Mouse (Mus musculus) liver, embryonic 14.5 days (tissue): ENCODE results near the gene Pomc. TPM values are rescaled to one million over a fixed set of nuclear protein-coding genes. Genes with fewer than 3 reads are reported as not detected.

Experiments
- ATAC-seq: fragments of 200-750 bp; cut with Nextera tagmentation; 2 replicates; pipeline ENCODE4 v1.8.0; 2017; ENCODE audit warnings: moderate number of reproducible peaks, mild to moderate bottlenecking, moderate library complexity; ENCODE audit not compliant: insufficient read depth
- DNase-seq, 3 experiments: peaks; one replicate each; pipeline ENCODE4 v3.0.0-alpha.2; 2012 to 2013; ENCODE audit warnings: low read depth in 3 of 3, low spot score in 3 of 3
- H3K27ac ChIP-seq: fragments of 300-500 bp; sonication (generic); 2 replicates; pipeline ENCODE4 v1.5.1; 2014; ENCODE audit warnings: moderate library complexity, mild to moderate bottlenecking, control low read depth, inconsistent platforms
- H3K27me3 ChIP-seq: fragments of 300-500 bp; sonication (generic); 2 replicates; pipeline ENCODE4 v1.6.1; 2014; ENCODE audit warnings: mild to moderate bottlenecking, low read length, moderate library complexity; ENCODE audit not compliant: control insufficient read depth, insufficient read depth
- H3K36me3 ChIP-seq: fragments of 300-500 bp; sonication (generic); replicated peaks from 2 replicates; pipeline ENCODE4 v1.6.1; 2014; ENCODE audit warnings: low read depth; ENCODE audit not compliant: control insufficient read depth, insufficient read depth
- H3K4me1 ChIP-seq, 2 experiments: fragments of 200-500 bp in 1 of 2; fragments of 300-500 bp in 1 of 2; sonication (generic) in 1 of 2; replicated peaks; 2 replicates each; pipeline ENCODE4 v1.6.1; 2012 to 2014; ENCODE audit warnings: antibody characterized with exemption in 1 of 2, inconsistent platforms in 1 of 2, low read length in 1 of 2; ENCODE audit not compliant: control insufficient read depth in 2 of 2, insufficient read depth in 2 of 2
- H3K4me2 ChIP-seq: fragments of 300-500 bp; sonication (generic); 2 replicates; pipeline ENCODE4 v1.6.1; 2014; ENCODE audit warnings: low read depth, mild to moderate bottlenecking, control low read depth, moderate library complexity
- H3K4me3 ChIP-seq, 2 experiments: fragments of 200-500 bp in 1 of 2; fragments of 300-500 bp in 1 of 2; sonication (generic) in 1 of 2; 2 replicates each; pipeline ENCODE4 v1.5.1; 2012 to 2014; ENCODE audit warnings: low read depth in 2 of 2, low read length in 2 of 2, mild to moderate bottlenecking in 2 of 2, control low read depth in 1 of 2, inconsistent platforms in 1 of 2, moderate library complexity in 1 of 2; ENCODE audit not compliant: insufficient read depth in 1 of 2
- H3K9ac ChIP-seq: fragments of 300-500 bp; sonication (generic); replicated peaks from 2 replicates; pipeline ENCODE4 v1.6.1; 2014; ENCODE audit warnings: mild to moderate bottlenecking, control low read depth, moderate library complexity
- H3K9me3 ChIP-seq: fragments of 300-500 bp; sonication (generic); 2 replicates; pipeline ENCODE4 v1.6.1; 2016; ENCODE audit warnings: low read length, mixed read lengths; ENCODE audit not compliant: control insufficient read depth
- CTCF ChIP-seq: IDR thresholded peaks from 2 replicates; pipeline ENCODE4 v1.5.1; 2016; ENCODE audit warnings: antibody characterized with exemption, low read depth, control low read depth
- EP300 ChIP-seq: IDR thresholded peaks from 2 replicates; pipeline ENCODE4 v1.6.1; 2016; ENCODE audit warnings: antibody characterized with exemption, low read depth
- WGBS: fragments of 180-500 bp; shearing (Covaris S2); extraction: QIAGEN DNeasy Blood & Tissue Kit; methylation state at CpG from one replicate; pipeline ENCODE4 v1.1.7; 2014; ENCODE audit not compliant: insufficient replicate concordance; 5-methylcytosine and 5-hydroxymethylcytosine counted together
- polyA plus RNA-seq, 2 experiments: library from polyadenylated mRNA; depleted of rRNA in 1 of 2; stranded (reverse) in 1 of 2; unstranded in 1 of 2; fragments of >200 nt; fragmentation: Nextera tagmentation in 1 of 2; extraction: Ambion mirVana in 1 of 2; gene quantifications; 2 replicates each; pipeline versions ENCODE4 v1.2.1 to v1.2.3; 2012 to 2014

Gene Pomc
- polyA plus RNA-seq, 2 experiments = 0.28 to 0.50 TPM

DNA sequence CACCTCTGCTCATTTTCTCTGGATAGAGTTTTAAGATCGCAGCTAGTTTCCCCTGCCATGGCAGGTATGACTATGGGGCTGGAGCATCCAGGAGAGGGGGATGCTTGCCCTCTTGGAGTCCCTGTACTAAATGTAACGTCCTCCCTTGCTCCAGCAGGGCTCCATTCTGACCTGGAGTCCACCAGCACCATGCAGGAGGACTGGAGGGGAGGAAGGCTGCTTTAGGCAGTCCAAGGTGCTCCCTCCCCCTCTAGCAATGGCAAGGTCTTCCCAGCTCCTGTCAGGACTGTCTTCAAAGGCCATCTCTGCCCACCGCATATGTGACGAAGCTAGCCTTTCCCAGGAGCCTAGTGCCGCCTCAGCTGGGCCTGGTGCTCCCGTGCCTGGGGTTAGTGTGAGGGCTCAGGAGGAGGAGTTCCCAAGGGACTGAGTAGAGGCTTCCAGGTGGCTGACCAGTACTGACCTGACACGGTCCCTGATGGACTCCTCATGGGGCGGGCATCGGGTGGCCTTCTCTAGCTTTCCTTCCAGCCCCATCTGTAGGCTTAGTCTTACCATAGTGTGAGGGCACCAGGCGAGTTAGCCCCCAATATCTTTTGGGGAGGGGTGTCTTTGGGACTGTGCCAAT is 44.2 kb upstream of the Pomc start:
- no peaks in the 10 kb centered on the region for H3K9me3 ChIP-seq
- 61% methylated on average over 10 of the region's 10 CpGs for WGBS
- no peak overlapping the region for H3K9ac ChIP-seq
- H3K27ac ChIP-seq = no peak overlapping the region
- DNase-seq (no peak), ATAC-seq (no peak)
- no peak overlapping the region for H3K4me3 ChIP-seq
- no peaks in the 10 kb centered on the region for H3K4me1 ChIP-seq
- H3K27me3 ChIP-seq = no peaks in the 10 kb centered on the region
- no peak for TF ChIP-seq CTCF
- TF ChIP-seq EP300 = no peak
- H3K4me2 ChIP-seq = no peak overlapping the region
- H3K36me3 ChIP-seq = peaks cover 5% of the 10 kb centered on the region

- WGBS = 71% methylated on average over 7 of the region's 7 CpGs
- Histone ChIP-seq H3K4me3 (no peak overlapping the region), H3K36me3 (peaks cover 5% of the 10 kb centered on the region), H3K4me2 (no peak overlapping the region), H3K9me3 (no peaks in the 10 kb centered on the region), H3K27me3 (no peaks in the 10 kb centered on the region), H3K4me1 (no peaks in the 10 kb centered on the region), H3K27ac (no peak overlapping the region), H3K9ac (no peak overlapping the region)
- ATAC-seq = no peak
- DNase-seq = no peak
- TF ChIP-seq CTCF (no peak), EP300 (no peak)
Observed at GRCm38 (mm10) chr12:3911831-3912348, 42.9 kb upstream of the Pomc start.

DNA sequence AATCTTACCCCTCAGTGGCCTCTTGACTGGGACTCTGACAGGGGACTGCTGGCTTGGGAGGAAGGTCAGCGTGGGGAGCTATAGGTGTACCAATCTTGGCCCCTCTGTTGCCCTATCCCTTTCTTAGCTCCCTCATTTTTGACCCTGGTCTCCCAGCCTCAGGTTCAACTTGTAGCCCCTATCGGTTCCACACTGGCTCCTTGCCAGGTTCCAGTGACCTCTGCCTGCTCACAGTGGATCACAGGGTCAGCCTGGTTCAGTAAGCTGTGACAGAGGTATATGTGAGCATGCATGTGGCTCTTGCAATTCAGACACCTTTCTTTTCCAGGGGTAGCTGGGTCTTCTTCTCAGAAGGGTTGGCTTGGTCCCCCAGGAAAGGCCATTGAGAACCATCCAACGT is 38.9 kb upstream of the Pomc start:
- no peaks in the 10 kb centered on the region for H3K9me3 ChIP-seq
- no peaks in the 10 kb centered on the region for H3K36me3 ChIP-seq
- DNase-seq (no peak), ATAC-seq (0 out of 2 replicates have a peak, but pooled peaks have one; percentile 23)
- no peak overlapping the region for H3K9ac ChIP-seq
- H3K4me2 ChIP-seq = no peak overlapping the region
- 70% methylated on average over 3 of the region's 3 CpGs for WGBS
- H3K4me3 ChIP-seq = no peak overlapping the region
- H3K27me3 ChIP-seq = no peaks in the 10 kb centered on the region
- H3K27ac ChIP-seq = no peak overlapping the region
- no peak for TF ChIP-seq CTCF
- TF ChIP-seq EP300 = no peak
- H3K4me1 ChIP-seq = peaks cover 0 to 2% of the 10 kb centered on the region in 2 experiments; a peak in 1 of 4 replicates

- WGBS = 30% methylated on average over 14 of the region's 14 CpGs
- Histone ChIP-seq H3K9me3 (no peaks in the 10 kb centered on the region), H3K27me3 (no peaks in the 10 kb centered on the region), H3K4me1 (peaks cover 0 to 2% of the 10 kb centered on the region in 2 experiments; a peak in 1 of 4 replicates), H3K9ac (no peak overlapping the region), H3K4me3 (no peak overlapping the region), H3K36me3 (no peaks in the 10 kb centered on the region), H3K27ac (no peak overlapping the region), H3K4me2 (no peak overlapping the region)
- no peak for DNase-seq
- no peak for ATAC-seq
- no peak for TF ChIP-seq EP300
- no peak for TF ChIP-seq CTCF
Observed at GRCm38 (mm10) chr12:3917668-3918341, 36.9 kb upstream of the Pomc start.

- Histone ChIP-seq H3K4me2 (no peak overlapping the region), H3K36me3 (no peaks in the 10 kb centered on the region), H3K9me3 (no peaks in the 10 kb centered on the region), H3K27ac (no peak overlapping the region), H3K4me1 (peaks cover 0 to 2% of the 10 kb centered on the region in 2 experiments; a peak in 1 of 4 replicates), H3K4me3 (no peak overlapping the region), H3K9ac (no peak overlapping the region), H3K27me3 (no peaks in the 10 kb centered on the region)
- DNase-seq = no peak
- no peak for TF ChIP-seq CTCF
- TF ChIP-seq EP300 = no peak
- ATAC-seq = 0 out of 2 replicates have a peak, but pooled peaks have one; percentile 17
- 57% methylated on average over 3 of the region's 3 CpGs for WGBS
Observed at GRCm38 (mm10) chr12:3918577-3918976, 36.2 kb upstream of the Pomc start.
